Mouse (Mus musculus) megakaryocyte-erythroid progenitor cell, adult 5-6 weeks (primary cell): Measurements from ENCODE around the gene Cyp2a22. TPM values are rescaled to one million over a fixed set of nuclear protein-coding genes. Genes with fewer than 3 reads are reported as not detected.
"Not testable (repeated sequence)": the region's sequence is repeated elsewhere in the genome, so short reads cannot be mapped to it uniquely, and the experiment has no call there.

ENCODE experiments used
- ATAC-seq: replicated peaks from 2 replicates; pipeline ENCODE4 v1.8.0; 2016; ENCODE audit warnings: mild to moderate bottlenecking, inconsistent platforms; ENCODE audit not compliant: severe bottlenecking, poor library complexity, low FRiP score, low TSS enrichment
- total RNA-seq, 2 experiments: library from RNA; stranded (forward) in 1 of 2; stranded (reverse) in 1 of 2; fragments of 200-1000, 215-1000 nt in 1 of 2; fragments of >200 nt in 1 of 2; fragmentation: Nextera tagmentation in 1 of 2; gene quantifications; 2 replicates each; pipeline ENCODE4 v1.2.3; 2014 to 2017

Gene Cyp2a22
- total RNA-seq (2014; fragmentation: Nextera tagmentation) (not detected in 2 replicates), total RNA-seq (2017) (not detected in 2 replicates)

DNA sequence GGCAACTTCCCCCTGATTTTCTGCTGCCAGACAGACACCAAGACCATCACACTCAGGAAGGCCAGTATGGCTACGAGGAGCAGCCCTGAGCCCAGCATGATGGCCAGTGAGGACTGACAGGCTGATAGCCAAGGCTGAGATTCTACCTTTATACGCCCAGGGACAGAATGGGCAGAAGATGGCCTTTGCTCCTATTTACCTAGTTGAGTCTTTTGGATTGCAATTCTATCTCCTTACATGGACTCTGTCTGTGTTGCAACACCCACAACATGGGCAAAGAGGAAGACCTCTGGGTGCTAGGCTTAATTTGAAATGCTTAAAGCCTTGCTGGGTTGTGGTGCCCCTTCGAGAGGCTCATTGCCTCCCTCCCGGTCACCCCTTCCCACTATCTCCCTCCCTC, at the start of gene Cyp2a22:
Gene Cyp2a22, minus strand, starts transcription at position 123 of the 400 bp plus-strand sequence.
- ATAC-seq = no peak

DNA sequence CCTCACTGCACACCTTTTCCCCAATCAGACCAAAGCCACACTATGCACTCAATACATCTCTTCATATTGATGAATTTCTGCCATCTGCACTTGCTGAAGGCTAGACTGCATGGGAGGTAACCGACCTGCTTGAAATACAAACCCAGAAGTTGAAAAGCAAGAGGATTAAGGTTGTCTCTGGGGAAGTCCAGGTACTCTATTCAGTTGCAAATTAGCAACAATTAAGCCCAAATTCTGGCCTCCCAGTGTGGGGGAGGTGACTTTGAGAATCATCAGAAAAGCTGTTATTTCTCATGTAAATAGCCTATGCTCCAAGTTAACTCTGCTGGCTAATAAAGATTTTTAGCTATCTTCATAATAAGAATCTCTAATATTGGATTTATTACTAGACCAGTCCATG, 44.0 kb upstream of the Cyp2a22 start:
- not testable (repeated sequence) for ATAC-seq

DNA sequence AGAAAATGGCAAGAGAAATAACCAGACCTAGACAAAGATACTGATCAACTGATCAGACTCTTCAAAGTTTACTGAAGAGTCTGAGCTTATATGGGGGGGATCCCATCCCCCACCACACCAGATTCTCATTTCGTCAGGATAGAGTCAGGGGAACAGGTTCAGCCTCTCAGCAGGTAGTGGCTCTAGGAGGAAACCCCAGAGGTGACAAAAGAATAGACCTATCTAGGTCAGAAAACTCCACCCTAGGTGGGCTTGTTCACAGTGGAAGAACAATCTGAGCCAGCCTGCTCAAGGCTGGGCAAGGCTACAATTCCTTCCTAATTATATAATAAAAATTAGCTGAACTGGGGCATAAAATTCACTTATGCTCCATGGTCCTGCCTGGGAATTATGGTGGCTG, 43.4 kb upstream of the Cyp2a22 start:
- no peak for ATAC-seq

DNA sequence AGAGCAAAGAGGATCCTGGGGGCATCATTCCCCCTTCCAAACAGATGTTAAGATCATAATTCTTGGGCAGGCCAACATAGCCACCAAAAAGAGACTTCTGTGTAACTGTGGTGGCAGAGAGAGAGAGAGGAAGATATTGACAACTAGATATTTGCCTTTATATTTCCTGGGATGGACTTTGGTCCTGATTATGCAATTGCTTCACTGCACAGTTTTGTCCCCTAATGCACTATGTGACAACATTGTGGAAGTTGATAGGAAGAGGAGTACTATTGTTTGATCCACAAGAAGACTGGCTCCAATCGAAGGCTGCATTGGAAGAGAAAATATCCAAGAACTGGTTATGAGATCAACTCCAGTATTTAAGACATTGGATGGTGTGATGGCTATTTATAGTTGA, 42.8 kb upstream of the Cyp2a22 start:
- ATAC-seq = not testable (repeated sequence)

DNA sequence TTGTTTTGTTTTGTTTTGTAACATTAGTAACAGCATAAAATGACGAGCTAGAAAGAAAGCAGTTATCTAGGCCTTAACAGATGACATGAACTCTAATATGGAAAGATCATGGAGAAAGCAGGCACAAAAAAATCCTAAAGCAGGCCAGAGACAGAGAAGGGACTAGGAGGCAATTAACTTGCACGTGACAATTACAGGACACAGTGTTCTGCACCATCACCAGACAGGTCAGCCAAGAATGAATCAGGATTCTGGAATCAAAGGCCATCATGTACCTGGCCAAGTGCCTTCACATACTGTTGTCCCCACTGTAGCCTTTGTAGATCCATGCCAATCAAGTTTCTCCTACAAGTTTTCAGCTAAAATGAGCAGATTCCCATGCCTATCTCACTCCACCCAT, 42.3 kb upstream of the Cyp2a22 start:
- not testable (repeated sequence) for ATAC-seq

DNA sequence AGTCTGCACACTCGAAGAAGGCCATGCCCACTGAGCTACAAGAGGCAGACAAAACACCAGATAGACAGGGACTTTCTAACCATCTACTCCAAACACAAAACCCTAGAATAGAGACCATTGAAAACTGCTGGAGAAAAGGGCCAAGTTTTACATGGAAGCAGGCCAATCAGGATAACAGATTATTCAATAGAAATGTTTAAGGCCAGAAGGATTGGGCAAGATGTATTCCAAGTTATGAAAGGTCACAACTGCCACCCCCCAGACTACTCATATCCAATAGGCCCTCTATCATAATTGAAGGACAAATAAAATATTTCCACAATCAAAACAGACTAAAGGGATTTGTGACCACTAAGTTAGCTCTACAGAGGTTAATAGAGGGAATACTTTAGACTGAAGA, 23.2 kb upstream of the Cyp2a22 start:
- not testable (repeated sequence) for ATAC-seq

DNA sequence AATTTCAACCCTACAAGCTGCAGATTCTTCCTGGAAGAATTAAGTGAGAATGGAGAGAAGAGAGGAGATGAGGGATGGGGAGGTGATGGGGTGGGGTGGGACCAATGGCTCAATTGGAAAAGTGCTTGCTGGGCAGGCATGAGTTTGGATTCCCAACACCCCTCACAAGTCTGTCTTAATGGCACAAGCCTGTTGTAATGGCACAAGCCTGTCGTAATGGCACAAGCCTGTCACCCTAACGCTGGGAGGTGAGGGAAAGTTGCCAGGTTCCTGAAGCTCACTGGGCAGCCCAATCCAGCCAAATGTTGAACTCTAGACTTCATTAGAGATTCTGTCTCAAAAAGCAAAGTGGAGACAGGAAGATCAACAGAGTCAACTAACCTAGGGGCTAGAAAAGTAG, 14.1 kb upstream of the Cyp2a22 start:
- ATAC-seq = not testable (repeated sequence)

DNA sequence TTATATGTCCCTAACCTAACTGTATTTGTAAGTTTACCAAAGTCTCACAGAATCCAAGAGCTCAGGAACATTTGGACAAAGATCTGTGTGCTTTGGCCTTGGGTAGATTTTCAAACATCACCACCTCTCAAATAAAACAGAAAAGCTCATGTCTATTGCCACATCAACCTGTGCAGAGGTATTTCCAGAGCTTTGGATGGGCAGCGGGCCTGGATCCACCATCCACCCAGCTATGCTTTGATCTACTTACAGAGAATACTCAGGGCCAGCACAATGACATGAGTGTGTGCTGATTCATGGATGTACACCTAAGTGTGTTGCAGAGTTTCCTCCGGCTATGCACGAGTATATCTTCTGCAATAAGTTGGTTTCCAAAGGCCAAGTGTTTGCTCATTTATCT, 13.5 kb upstream of the Cyp2a22 start:
- not testable (repeated sequence) for ATAC-seq

DNA sequence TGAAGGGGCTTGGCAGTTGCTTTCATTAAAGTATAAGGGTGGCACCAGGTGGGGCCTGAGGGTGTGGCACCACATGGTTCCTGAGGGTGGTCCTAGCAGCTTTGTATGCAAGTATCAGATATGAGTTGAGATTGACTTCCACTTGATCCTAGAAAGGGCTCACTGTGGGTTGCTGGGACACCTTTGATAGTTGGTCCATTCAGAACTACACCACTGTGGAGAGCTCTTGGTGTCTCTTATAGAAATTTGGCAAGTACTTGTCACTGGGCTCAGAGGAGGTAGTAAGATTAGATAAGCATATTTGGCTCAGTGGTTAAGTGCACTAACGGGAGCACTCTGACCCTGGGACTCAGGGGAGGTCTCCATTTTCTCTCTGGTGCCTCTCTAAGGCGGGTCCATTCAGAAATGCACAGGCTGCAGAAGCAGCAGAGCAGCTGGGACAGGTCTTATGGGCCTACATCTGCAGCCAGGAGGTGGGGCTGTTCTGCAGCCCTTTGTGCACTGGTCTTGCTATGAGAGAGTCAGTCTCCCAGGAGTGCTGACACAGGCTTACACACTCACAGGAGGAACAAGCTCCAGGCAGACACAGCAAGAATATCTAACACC, 2.2 kb upstream of the Cyp2a22 start:
- not testable (repeated sequence) for ATAC-seq

DNA sequence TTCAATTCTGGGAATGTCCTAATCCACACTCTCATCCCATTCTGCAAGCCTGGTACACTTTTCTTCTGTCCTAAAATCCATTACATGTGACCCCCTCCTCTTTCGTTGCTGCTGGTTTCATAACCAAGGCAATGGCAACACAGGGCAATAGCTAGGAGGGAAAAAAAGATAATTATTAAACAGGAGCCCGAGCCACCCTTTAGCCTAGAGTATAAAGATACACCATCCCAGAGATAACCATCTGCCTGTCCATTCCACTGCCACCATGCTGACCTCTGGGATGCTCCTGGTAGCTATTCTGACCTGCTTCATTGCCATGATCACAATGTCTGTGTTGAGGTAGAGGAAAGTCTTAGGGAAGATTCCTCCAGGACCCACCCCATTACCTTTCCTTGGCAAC, 22.1 kb downstream of the Cyp2a22 start:
- not testable (repeated sequence) for ATAC-seq

Other genes with a start within 250 kb of the Cyp2a22 start
- gene Cyp2b19, start 182.2 kb downstream of the Cyp2a22 start, total RNA-seq (2014; fragmentation: Nextera tagmentation) = not detected in 2 replicates
- gene Cyp2b19, start 182.2 kb downstream of the Cyp2a22 start, total RNA-seq (2017) = not detected in 2 replicates
- not detected in 2 replicates for gene Cyp2g1, start 130.5 kb downstream of the Cyp2a22 start, total RNA-seq (2014; fragmentation: Nextera tagmentation)
- gene Cyp2g1, start 130.5 kb downstream of the Cyp2a22 start, total RNA-seq (2017) = not detected in 2 replicates
- not detected in 2 replicates for gene Cyp2a5, start 104.1 kb downstream of the Cyp2a22 start, total RNA-seq (2014; fragmentation: Nextera tagmentation)
- gene Cyp2a5, start 104.1 kb downstream of the Cyp2a22 start, total RNA-seq (2017) = not detected in 2 replicates
- gene Cyp2a12, start 89.7 kb upstream of the Cyp2a22 start, total RNA-seq (2014; fragmentation: Nextera tagmentation) = not detected in 2 replicates
- gene Cyp2a12, start 89.7 kb upstream of the Cyp2a22 start, total RNA-seq (2017) = not detected in 2 replicates
- not detected in 2 replicates for gene Cyp2f2, start 180.5 kb upstream of the Cyp2a22 start, total RNA-seq (2014; fragmentation: Nextera tagmentation)
- not detected in 2 replicates for gene Cyp2f2, start 180.5 kb upstream of the Cyp2a22 start, total RNA-seq (2017)
- gene Cyp2t4, start 214.3 kb upstream of the Cyp2a22 start, total RNA-seq (2014; fragmentation: Nextera tagmentation) = not detected in 2 replicates
- not detected in 2 replicates for gene Cyp2t4, start 214.3 kb upstream of the Cyp2a22 start, total RNA-seq (2017)
- 23.6 and 24.3 TPM in 2 replicates for gene Egln2, start 227.4 kb upstream of the Cyp2a22 start, total RNA-seq (2014; fragmentation: Nextera tagmentation)
- gene Egln2, start 227.4 kb upstream of the Cyp2a22 start, total RNA-seq (2017) = 19.5 and 22.1 TPM in 2 replicates
- 16.2 and 30.1 TPM in 2 replicates for gene Rab4b, start 239.5 kb upstream of the Cyp2a22 start, total RNA-seq (2014; fragmentation: Nextera tagmentation)
- gene Rab4b, start 239.5 kb upstream of the Cyp2a22 start, total RNA-seq (2017) = 3.0 and 7.5 TPM in 2 replicates
- not detected in 2 replicates for gene Gm21983, start 241.7 kb upstream of the Cyp2a22 start, total RNA-seq (2014; fragmentation: Nextera tagmentation)
- not detected in 2 replicates for gene Gm21983, start 241.7 kb upstream of the Cyp2a22 start, total RNA-seq (2017)
- not detected in 2 replicates for gene Mia, start 241.8 kb upstream of the Cyp2a22 start, total RNA-seq (2014; fragmentation: Nextera tagmentation)
- not detected in 2 replicates for gene Mia, start 241.8 kb upstream of the Cyp2a22 start, total RNA-seq (2017)